Mouse (Mus musculus) granulocyte monocyte progenitor cell, adult 5-6 weeks (primary cell): ENCODE results near the gene Arhgap42. TPM values are rescaled to one million over a fixed set of nuclear protein-coding genes. Genes with fewer than 3 reads are reported as not detected.
A peak's percentile ranks its signal among the peaks of the same experiment; 100 is the strongest.

Source experiments
- ATAC-seq: replicated peaks from 2 replicates; pipeline ENCODE4 v1.8.0; 2016; ENCODE audit warnings: mild to moderate bottlenecking, moderate TSS enrichment, inconsistent platforms; ENCODE audit not compliant: poor library complexity, severe bottlenecking
- total RNA-seq, 2 experiments: library from RNA; stranded (forward) in 1 of 2; stranded (reverse) in 1 of 2; fragments of 200-712, 200-1000 nt in 1 of 2; fragments of >200 nt in 1 of 2; fragmentation: Nextera tagmentation in 1 of 2; gene quantifications; 2 replicates each; pipeline ENCODE4 v1.2.3; 2014 to 2017

Arhgap42 gene
- total RNA-seq, 2 experiments from 2014 or later = not detected

- no peak; the same call in 1 of the 2 replicates for ATAC-seq
Measured at GRCm38 (mm10) chr9:9049202-9049601, 189.7 kb downstream of the Arhgap42 start.

GRCm38 (mm10) chr9:9041009-9041408 lies 197.9 kb downstream of the Arhgap42 start:
- ATAC-seq = no peak

GRCm38 (mm10) chr9:9037017-9037671 lies 201.8 kb downstream of the Arhgap42 start:
- ATAC-seq = no peak

- ATAC-seq = no peak
Measured at GRCm38 (mm10) chr9:9027904-9028303, 211.0 kb downstream of the Arhgap42 start.

- no peak for ATAC-seq
Measured at GRCm38 (mm10) chr9:9027445-9027844, 211.5 kb downstream of the Arhgap42 start.

- ATAC-seq = no peak
Measured at GRCm38 (mm10) chr9:9015108-9015507, 223.8 kb downstream of the Arhgap42 start.

- no peak for ATAC-seq
Measured at GRCm38 (mm10) chr9:9001170-9001569, 237.7 kb downstream of the Arhgap42 start.

GRCm38 (mm10) chr9:8996494-8996893 lies 242.4 kb downstream of the Arhgap42 start:
- peak; percentile 58 for ATAC-seq

- ATAC-seq = no peak
Measured at GRCm38 (mm10) chr9:8982315-8982714, 256.6 kb downstream of the Arhgap42 start.

- ATAC-seq = no peak
Measured at GRCm38 (mm10) chr9:8977775-8978174, 261.1 kb downstream of the Arhgap42 start.

- ATAC-seq = no peak
Measured at GRCm38 (mm10) chr9:8971491-8971890, 267.4 kb downstream of the Arhgap42 start, which contains the start of gene Gm16485. Gm16485 (plus strand) TSS chr9:8971791.

- ATAC-seq = no peak
Measured at GRCm38 (mm10) chr9:8970240-8970639, 268.7 kb downstream of the Arhgap42 start.

- peak; percentile 79; the same call in 1 of the 2 replicates for ATAC-seq
Measured at GRCm38 (mm10) chr9:8964512-8965133, 274.3 kb downstream of the Arhgap42 start.

- ATAC-seq = no peak
Measured at GRCm38 (mm10) chr9:8953306-8953705, 285.6 kb downstream of the Arhgap42 start.
